Mouse (Mus musculus): ENCODE measurements around the gene Uba52.
A peak's percentile ranks its signal among the peaks of the same experiment; 100 is the strongest.

Gene Uba52

GRCm38 (mm10) chr8:70503062-70503750, 7.4 kb downstream of the Uba52 start:
- DNase-seq (ENCODE audit: low read depth), result peak; percentile 79

GRCm38 (mm10) chr8:70502540-70502939, 8.1 kb downstream of the Uba52 start:
- no peak for DNase-seq (ENCODE audit: low read depth)

GRCm38 (mm10) chr8:70501820-70502529, 8.6 kb downstream of the Uba52 start:
- DNase-seq (ENCODE audit: low read depth), result peak; percentile 31

- DNase-seq (ENCODE audit: low read depth), result peak; percentile 79
These were observed 10.0 kb downstream of the Uba52 start for GRCm38 (mm10) chr8:70500386-70501301.

GRCm38 (mm10) chr8:70495771-70496062, 14.9 kb downstream of the Uba52 start:
- no peak for DNase-seq (ENCODE audit: low read depth)

- DNase-seq (ENCODE audit: low read depth), result no peak
These were observed 15.4 kb downstream of the Uba52 start for GRCm38 (mm10) chr8:70495001-70495770.

- peak; percentile 50 for DNase-seq (ENCODE audit: low read depth)
These were observed 16.1 kb downstream of the Uba52 start for GRCm38 (mm10) chr8:70494416-70494945.

- DNase-seq (ENCODE audit: low read depth), result peak; percentile 26
These were observed 16.7 kb downstream of the Uba52 start for GRCm38 (mm10) chr8:70493692-70494415.

GRCm38 (mm10) chr8:70492664-70493640, 17.6 kb downstream of the Uba52 start, which contains the start of gene Crlf1:
Crlf1 (plus strand) TSS chr8:70493158.
- DNase-seq (ENCODE audit: low read depth), result peak; percentile 19

GRCm38 (mm10) chr8:70490880-70491495, 19.6 kb downstream of the Uba52 start:
- DNase-seq (ENCODE audit: low read depth), result peak; percentile 29

- DNase-seq (ENCODE audit: low read depth), result peak; percentile 19
These were observed 20.3 kb downstream of the Uba52 start for GRCm38 (mm10) chr8:70490061-70490879.

- DNase-seq (ENCODE audit: low read depth), result no peak
These were observed 21.0 kb downstream of the Uba52 start for GRCm38 (mm10) chr8:70489576-70489975.

- DNase-seq (ENCODE audit: low read depth), result peak; percentile 41
These were observed 21.6 kb downstream of the Uba52 start for GRCm38 (mm10) chr8:70488931-70489470.

GRCm38 (mm10) chr8:70487993-70488796, 22.4 kb downstream of the Uba52 start:
- peak; percentile 47 for DNase-seq (ENCODE audit: low read depth)

GRCm38 (mm10) chr8:70486941-70487520, 23.6 kb downstream of the Uba52 start, which contains the start of gene Tmem59l:
Tmem59l (minus strand) TSS chr8:70487358.
- no peak for DNase-seq (ENCODE audit: low read depth)

GRCm38 (mm10) chr8:70486191-70486681, 24.4 kb downstream of the Uba52 start:
- no peak for DNase-seq (ENCODE audit: low read depth)
